Mouse (Mus musculus): Measurements from ENCODE around the gene Pprc1.

GRCm38 (mm10) chr19:46035971-46036370, 8.7 kb upstream of the Pprc1 start:
- TF ChIP-seq CTCF (IDR thresholded peaks at IDR 0.05; ENCODE audit: borderline replicate concordance, control insufficient read depth, extremely low read depth, insufficient read depth, low read length, poor library complexity) (no peak), POLR2A (IDR thresholded peaks at IDR 0.05; ENCODE audit: control insufficient read depth, extremely low read depth, insufficient read depth, low read length, poor library complexity) (no peak)
